Mouse (Mus musculus) urinary bladder, postnatal 4 days (tissue): ENCODE measurements around the gene Slc34a2.

Experiments used
- DNase-seq, 2 experiments: peaks; one replicate each; pipeline ENCODE4 v3.0.0; 2021 to 2022; ENCODE audit warnings: low spot score in 2 of 2

The Slc34a2 gene

DNA sequence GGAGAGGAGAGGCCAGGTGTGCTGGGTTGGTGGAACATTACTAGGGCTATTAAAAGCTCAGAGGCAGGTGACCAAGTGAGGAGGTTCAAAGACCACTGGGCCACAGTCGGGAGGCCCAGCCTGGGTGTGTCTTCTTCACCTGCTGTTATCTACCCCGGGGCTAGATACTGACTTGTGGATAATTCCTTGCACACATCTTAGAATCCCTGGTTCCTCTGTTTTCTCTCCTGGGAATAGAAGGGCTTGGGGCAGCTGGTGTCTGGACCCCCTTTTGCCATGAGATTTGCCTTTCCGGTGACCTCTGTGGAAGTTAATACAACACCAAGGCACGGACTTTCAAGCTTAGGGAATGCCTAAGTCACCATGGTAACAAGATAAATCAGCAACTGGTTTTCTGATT is 72.3 kb downstream of the Slc34a2 start:
- DNase-seq, result no peak

DNA sequence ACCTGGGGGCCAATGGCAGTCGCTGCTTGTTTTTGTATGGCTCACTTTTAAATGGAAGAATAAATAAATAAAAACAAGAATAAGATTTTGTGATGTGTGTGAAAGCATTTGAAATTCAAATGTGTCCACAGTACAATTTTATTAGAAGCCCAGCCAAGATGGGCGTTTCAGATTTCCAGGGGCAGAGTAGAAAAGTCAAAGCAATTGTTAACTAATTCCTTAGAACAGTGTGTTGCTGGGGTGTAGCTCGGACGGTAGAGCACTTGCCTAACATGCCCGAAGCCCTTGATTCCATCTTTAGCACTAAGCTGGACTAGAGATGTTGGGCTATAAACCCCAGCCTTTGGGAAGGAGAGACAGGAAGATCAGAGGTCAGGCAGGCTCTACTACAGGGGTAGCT is 73.2 kb downstream of the Slc34a2 start:
- no peak for DNase-seq

DNA sequence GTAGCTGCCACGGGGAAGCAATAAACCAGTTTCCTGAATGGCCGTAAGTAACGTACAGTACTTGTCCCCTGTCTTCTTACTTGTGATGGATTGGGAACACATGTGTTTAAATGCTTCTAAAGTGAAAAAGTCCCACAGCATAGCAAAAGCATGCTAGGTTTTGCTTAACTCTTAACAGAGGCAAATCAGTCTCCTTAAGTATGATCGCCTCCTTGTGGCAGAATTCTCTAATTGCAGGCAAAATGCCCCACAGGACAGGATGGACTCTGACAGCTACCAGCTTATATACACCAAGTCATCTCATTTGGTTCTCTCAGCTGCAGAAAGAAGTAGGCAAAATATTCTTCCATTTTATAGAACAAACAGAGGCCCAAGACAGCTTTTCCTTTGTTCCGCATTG is 75.1 kb downstream of the Slc34a2 start:
- DNase-seq, result no peak

DNA sequence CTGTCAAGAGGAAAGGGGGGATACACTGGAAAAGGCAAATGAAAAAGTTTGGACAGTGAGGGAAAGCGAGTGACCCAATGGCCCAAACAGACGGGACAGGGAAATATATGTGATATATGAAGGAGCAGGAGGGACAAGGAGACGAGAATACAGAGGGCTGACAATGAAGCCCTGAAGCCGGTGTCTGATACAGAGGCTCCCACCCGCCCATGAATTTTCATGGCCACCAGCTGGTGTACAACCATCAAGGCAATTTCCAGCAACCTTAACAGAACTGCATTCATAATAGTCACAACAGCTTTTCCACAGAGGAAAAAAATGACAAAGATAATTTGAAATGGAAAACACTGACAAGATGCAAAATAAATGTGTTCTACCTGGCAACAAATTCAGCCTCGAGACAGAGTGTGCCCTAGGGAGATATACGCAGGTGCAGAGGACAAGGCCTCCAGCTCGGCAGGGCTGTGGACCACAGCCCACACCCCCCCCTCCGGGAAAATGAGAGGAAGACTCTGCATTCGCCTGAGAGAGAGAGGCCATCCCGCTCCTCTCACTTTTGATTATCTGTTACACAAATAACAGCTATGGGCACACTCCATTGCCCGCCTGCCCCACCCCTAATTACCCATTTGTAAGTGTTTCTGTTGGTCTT is 76.9 kb downstream of the Slc34a2 start:
- no peak for DNase-seq

DNA sequence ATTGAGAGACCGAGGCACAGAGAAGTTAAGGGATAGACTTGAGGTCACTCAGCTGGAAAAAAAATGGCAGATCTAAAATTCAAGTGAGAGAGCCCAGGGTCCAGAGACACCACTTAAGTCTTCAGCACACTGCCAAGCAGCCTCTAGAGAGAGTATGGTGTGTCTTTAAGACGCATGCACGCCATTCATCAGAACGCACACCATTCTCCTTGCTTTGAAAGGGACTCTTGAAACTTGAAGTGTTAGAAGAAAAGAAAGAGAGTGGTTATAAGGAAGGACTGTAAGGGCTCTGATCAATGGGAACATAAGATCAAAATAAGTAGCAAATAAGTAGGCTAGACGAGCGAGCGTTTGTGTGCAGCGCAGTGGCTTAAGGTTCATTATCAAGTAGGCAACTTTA is 80.3 kb downstream of the Slc34a2 start:
- DNase-seq, result no peak

DNA sequence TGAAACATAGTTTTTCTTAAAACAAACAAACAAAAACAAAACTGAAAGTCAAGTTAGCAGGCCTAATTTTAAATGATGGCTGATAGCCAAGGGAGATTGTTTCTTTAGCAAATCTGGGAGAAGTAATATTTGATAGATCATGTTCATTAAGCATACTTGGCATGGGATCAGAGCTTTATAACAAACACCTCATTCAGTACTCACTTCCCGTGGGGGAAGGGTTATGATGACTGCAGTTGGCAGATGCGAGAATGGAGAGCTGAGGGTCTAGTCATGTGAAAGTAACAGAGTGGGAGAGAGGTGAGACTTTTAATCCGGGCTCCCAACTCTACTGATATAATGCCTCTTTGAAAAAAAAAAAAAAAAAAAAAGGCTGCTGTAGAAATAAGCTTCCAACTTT is 81.8 kb downstream of the Slc34a2 start:
- DNase-seq, result no peak
